In the genomic region with DNA sequence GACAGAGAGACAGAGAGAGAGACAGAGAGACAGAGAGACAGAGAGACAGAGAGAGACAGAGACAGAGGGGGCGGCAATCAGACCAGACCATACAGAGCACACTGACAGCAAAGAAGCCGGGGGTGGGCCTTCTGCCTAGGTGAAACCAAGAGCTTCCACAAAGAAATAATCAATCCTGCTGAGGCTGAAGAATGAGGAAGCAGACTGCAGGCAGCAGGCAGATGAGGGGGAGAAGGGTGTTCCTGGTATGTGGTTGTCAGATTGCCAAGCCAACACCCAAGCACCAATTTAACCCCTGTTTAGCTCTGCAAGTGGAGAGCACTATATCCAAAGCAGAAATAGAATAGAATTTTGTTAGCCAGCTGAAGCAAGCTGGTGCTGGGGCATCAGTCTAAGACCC, we compare ENCODE assay signal across 11 mouse cellular contexts. TPM values are rescaled to one million over a fixed set of nuclear protein-coding genes. Genes with fewer than 3 reads are reported as not detected.
A peak's percentile ranks its signal among the peaks of the same experiment; 100 is the strongest.
DNase-seq lines count a peak whose midpoint lies in the region; ATAC-seq and TF ChIP-seq lines count a peak whose summit lies in the region.
"Had no signal": no experiment of that assay in that cellular context is flagged by ENCODE, and none has a peak within 500 bp of the region (broad histone marks: within the 10 kb centered on the region; RNA-seq: fewer than 3 reads in every experiment).

No protein-coding gene starts in this region.

- no peak overlapping the region for H3K9ac ChIP-seq in stomach, embryonic 16.5 days (ENCODE audit: low read length)
- no peak overlapping the region for H3K9ac ChIP-seq in midbrain, embryonic 16.5 days (ENCODE audit: low read depth, low read length)
- H3K9ac ChIP-seq: liver, embryonic 15.5 days had no signal

- ATAC-seq in stomach, embryonic 16.5 days (ENCODE audit: insufficient read depth, low FRiP score) = peak; percentile 47
- no peak for ATAC-seq in midbrain, embryonic 16.5 days

- no peaks in the 10 kb centered on the region for H3K9me3 ChIP-seq in stomach, embryonic 16.5 days (replicated peaks; ENCODE audit: control insufficient read depth, low read length)
- no peaks in the 10 kb centered on the region for H3K9me3 ChIP-seq in midbrain, embryonic 16.5 days (replicated peaks; ENCODE audit: control insufficient read depth, low read length, poor library complexity, severe bottlenecking)
- H3K9me3 ChIP-seq: liver, embryonic 15.5 days had no signal

- no peak for TF ChIP-seq CTCF in lung, adult 2 months (IDR thresholded peaks at IDR 0.05; ENCODE audit: insufficient read depth, low read length)

- H3K36me3 ChIP-seq in stomach, embryonic 16.5 days (ENCODE audit: control insufficient read depth, insufficient read depth, low read length) = no peaks in the 10 kb centered on the region
- no peaks in the 10 kb centered on the region for H3K36me3 ChIP-seq in midbrain, embryonic 16.5 days (ENCODE audit: control insufficient read depth, insufficient read depth, low read length)
- H3K36me3 ChIP-seq: liver, embryonic 15.5 days had no signal

- 48% methylated on average over 2 of the region's 2 CpGs for WGBS in lung, adult 2 months
- WGBS in stomach, embryonic 16.5 days = 33% methylated on average over 2 of the region's 2 CpGs
- 83% methylated on average over 2 of the region's 2 CpGs for WGBS in midbrain, embryonic 16.5 days

- peak; percentile 39 for DNase-seq in lung, adult 18-20 months
- no peak for DNase-seq in lung, adult 2 months
- peak; percentile 50 for DNase-seq in ZHBTc4 (ENCODE audit: low read depth, low spot score)
- peak; percentile 5 to 9 for DNase-seq in kidney, postnatal 36 days
- no peak for DNase-seq in cerebellum, postnatal 36 days
- DNase-seq: adrenal gland, postnatal 10 days; gastrocnemius, postnatal 25 days; spleen, adult 18-20 months had no signal

- TF ChIP-seq POLR2A in lung, adult 2 months (IDR thresholded peaks at IDR 0.05; ENCODE audit: borderline replicate concordance, extremely low read depth, low read depth, low read length) = no peak

- H3K4me1 ChIP-seq in lung, adult 2 months (ENCODE audit: control insufficient read depth, insufficient read depth, low read length) = peaks cover 2% of the 10 kb centered on the region; the same call in 1 of the 2 replicates
- 0 out of 2 replicates have a peak, but pooled peaks cover 5% of the 10 kb centered on the region for H3K4me1 ChIP-seq in stomach, embryonic 16.5 days (ENCODE audit: control insufficient read depth, insufficient read depth, low read length)
- no peaks in the 10 kb centered on the region for H3K4me1 ChIP-seq in midbrain, embryonic 16.5 days (ENCODE audit: control insufficient read depth, insufficient read depth, low read length)
- H3K4me1 ChIP-seq: liver, embryonic 15.5 days had no signal

- no peak overlapping the region for H3K27ac ChIP-seq in stomach, embryonic 16.5 days (ENCODE audit: low read length)
- no peak overlapping the region for H3K27ac ChIP-seq in midbrain, embryonic 16.5 days (ENCODE audit: low read length)
- H3K27ac ChIP-seq: liver, embryonic 15.5 days had no signal

- no peaks in the 10 kb centered on the region for H3K27me3 ChIP-seq in stomach, embryonic 16.5 days (ENCODE audit: control insufficient read depth, insufficient read depth, low read length)
- no peaks in the 10 kb centered on the region for H3K27me3 ChIP-seq in midbrain, embryonic 16.5 days (ENCODE audit: control insufficient read depth, insufficient read depth, low read depth, low read length)
- H3K27me3 ChIP-seq: liver, embryonic 15.5 days had no signal

- H3K4me3 ChIP-seq in lung, adult 2 months (replicated peaks; ENCODE audit: extremely low read depth, low read depth, low read length) = no peak overlapping the region
- no peak overlapping the region for H3K4me3 ChIP-seq in stomach, embryonic 16.5 days (replicated peaks; ENCODE audit: low read length)
- H3K4me3 ChIP-seq in midbrain, embryonic 16.5 days (ENCODE audit: low read depth, low read length) = no peak overlapping the region
- H3K4me3 ChIP-seq: liver, embryonic 15.5 days had no signal

- H3K4me2 ChIP-seq in stomach, embryonic 16.5 days (ENCODE audit: low read depth, low read length) = no peak overlapping the region
- H3K4me2 ChIP-seq in midbrain, embryonic 16.5 days (ENCODE audit: low read length) = no peak overlapping the region
- H3K4me2 ChIP-seq: liver, embryonic 15.5 days had no signal

RNA-seq across cellular contexts. Expression of a gene that starts 40.4 kb away (rescaled TPM):
- polyA plus RNA-seq in lung, adult 2 months (2012; rRNA removed) = 112 and 121 TPM in 2 replicates
- 14.8 TPM in 2 replicates for polyA plus RNA-seq in stomach, embryonic 16.5 days (2015; fragmentation: Nextera tagmentation; extraction: Ambion mirVana)
- 4.6 and 5.0 TPM in 2 replicates for polyA plus RNA-seq in midbrain, embryonic 16.5 days (2015; fragmentation: Nextera tagmentation; extraction: Ambion mirVana)

Comparison
In these comparisons a context has a peak if more than half of its experiments do, and no peak if none do; other contexts are left out.
1. DNase-seq: peak in lung, adult 18-20 months (2 of 2), ZHBTc4 (single experiment) and kidney, postnatal 36 days (2 of 2); none in lung, adult 2 months (single experiment) and cerebellum, postnatal 36 days (0 of 2).